Mouse (Mus musculus) adrenal gland, adult 10 weeks (tissue): Measurements from ENCODE around the gene Hist1h4h. TPM values are rescaled to one million over a fixed set of nuclear protein-coding genes. Genes with fewer than 3 reads are reported as not detected.

ENCODE experiments used
- polyA plus RNA-seq: library from polyadenylated mRNA; stranded (reverse); fragments of 350-450 nt; fragmentation: Illumina TruSeq; extraction: RNeasy Lipid Tissue Mini Kit (QIAGEN cat#74804); gene quantifications from one replicate; pipeline ENCODE4 v1.2.3, GENCODE M21; 2014; ENCODE audit warnings: low read depth, low replicate concordance

Hist1h4h gene
- polyA plus RNA-seq, 1 experiment from 2014 or later = not detected

Other genes starting within 250 kb of the Hist1h4h start
- 102 TPM for gene Zfp322a, start 161.8 kb upstream of the Hist1h4h start, polyA plus RNA-seq
- 2.9 TPM for gene Abt1, start 107.2 kb upstream of the Hist1h4h start, polyA plus RNA-seq
- gene Btn1a1, start 65.1 kb upstream of the Hist1h4h start, polyA plus RNA-seq = not detected
- not detected for gene Btn2a2, start 42.2 kb upstream of the Hist1h4h start, polyA plus RNA-seq
- gene Hist1h2af, start 2.9 kb downstream of the Hist1h4h start, polyA plus RNA-seq = not detected
- not detected for gene Hist1h3g, start 4.4 kb downstream of the Hist1h4h start, polyA plus RNA-seq
- 2.7 TPM for gene Hist1h2bh, start 12.3 kb downstream of the Hist1h4h start, polyA plus RNA-seq
- gene Hist1h3f, start 13.0 kb downstream of the Hist1h4h start, polyA plus RNA-seq = not detected
- gene Hist1h4f, start 20.6 kb downstream of the Hist1h4h start, polyA plus RNA-seq = not detected
- gene Hist1h1d, start 22.2 kb downstream of the Hist1h4h start, polyA plus RNA-seq = 0.70 TPM
- gene Hist1h3e, start 31.3 kb downstream of the Hist1h4h start, polyA plus RNA-seq = not detected
- not detected for gene Hist1h2ae, start 40.2 kb downstream of the Hist1h4h start, polyA plus RNA-seq
- gene Hist1h2bg, start 40.3 kb downstream of the Hist1h4h start, polyA plus RNA-seq = 2.4 TPM
- not detected for gene Hist1h2bf, start 43.1 kb downstream of the Hist1h4h start, polyA plus RNA-seq
- not detected for gene Hist1h2ad, start 43.3 kb downstream of the Hist1h4h start, polyA plus RNA-seq
- 2.2 TPM for gene Hist1h3d, start 44.7 kb downstream of the Hist1h4h start, polyA plus RNA-seq
- gene Hist1h4d, start 50.5 kb downstream of the Hist1h4h start, polyA plus RNA-seq = 0.76 TPM
- 15.6 TPM for gene Hist1h2be, start 90.1 kb downstream of the Hist1h4h start, polyA plus RNA-seq
- gene Hist1h1e, start 91.5 kb downstream of the Hist1h4h start, polyA plus RNA-seq = 1.3 TPM
- gene Hist1h2ac, start 152.9 kb downstream of the Hist1h4h start, polyA plus RNA-seq = 1.7 TPM
- gene Hist1h2bc, start 153.1 kb downstream of the Hist1h4h start, polyA plus RNA-seq = 322 TPM
- gene Hist1h1t, start 164.8 kb downstream of the Hist1h4h start, polyA plus RNA-seq = not detected
- not detected for gene Hist1h4c, start 167.4 kb downstream of the Hist1h4h start, polyA plus RNA-seq
- gene Hfe, start 179.8 kb downstream of the Hist1h4h start, polyA plus RNA-seq = 85.7 TPM
- 40.8 TPM for gene Hist1h1c, start 207.8 kb downstream of the Hist1h4h start, polyA plus RNA-seq
- not detected for gene Hist1h3c, start 214.6 kb downstream of the Hist1h4h start, polyA plus RNA-seq
- gene Hist1h2bb, start 215.7 kb downstream of the Hist1h4h start, polyA plus RNA-seq = not detected
- not detected for gene Hist1h2ab, start 220.1 kb downstream of the Hist1h4h start, polyA plus RNA-seq
- gene Hist1h3b, start 221.2 kb downstream of the Hist1h4h start, polyA plus RNA-seq = not detected
- gene Hist1h4b, start 226.0 kb downstream of the Hist1h4h start, polyA plus RNA-seq = not detected
- gene Hist1h4a, start 230.2 kb downstream of the Hist1h4h start, polyA plus RNA-seq = not detected
- not detected for gene Hist1h3a, start 231.3 kb downstream of the Hist1h4h start, polyA plus RNA-seq
- not detected for gene Hist1h1a, start 232.6 kb downstream of the Hist1h4h start, polyA plus RNA-seq
- 0.99 TPM for gene Trim38, start 238.9 kb downstream of the Hist1h4h start, polyA plus RNA-seq